Mouse (Mus musculus) intestine, embryonic 16.5 days (tissue): ENCODE results near the gene Rab3a. TPM values are rescaled to one million over a fixed set of nuclear protein-coding genes. Genes with fewer than 3 reads are reported as not detected.

ENCODE experiments used
- ATAC-seq: fragments of 200-750 bp; cut with Nextera tagmentation; 2 replicates; pipeline ENCODE4 v1.8.0; 2017; ENCODE audit warnings: moderate TSS enrichment, moderate library complexity
- H3K27ac ChIP-seq: fragments of 300-500 bp; sonication (generic); 2 replicates; pipeline ENCODE4 v1.5.1; 2014; ENCODE audit warnings: mild to moderate bottlenecking, low read length
- H3K27me3 ChIP-seq: fragments of 300-500 bp; sonication (generic); replicated peaks from 2 replicates; pipeline ENCODE4 v1.6.1; 2014; ENCODE audit warnings: low read length, control low read depth, mixed read lengths; ENCODE audit not compliant: control insufficient read depth, insufficient read depth
- H3K36me3 ChIP-seq: fragments of 300-500 bp; sonication (generic); 2 replicates; pipeline ENCODE4 v1.6.1; 2014; ENCODE audit warnings: low read length, control low read depth; ENCODE audit not compliant: control insufficient read depth, insufficient read depth
- H3K4me1 ChIP-seq: fragments of 300-500 bp; sonication (generic); 2 replicates; pipeline ENCODE4 v1.6.1; 2014; ENCODE audit warnings: low read length, control low read depth, mixed read lengths; ENCODE audit not compliant: control insufficient read depth, insufficient read depth
- H3K4me2 ChIP-seq: fragments of 300-500 bp; sonication (generic); 2 replicates; pipeline ENCODE4 v1.6.1; 2014; ENCODE audit warnings: low read depth, low read length, control low read depth
- H3K4me3 ChIP-seq: fragments of 300-500 bp; sonication (generic); 2 replicates; pipeline ENCODE4 v1.5.1; 2014; ENCODE audit warnings: mild to moderate bottlenecking, low read length
- H3K9ac ChIP-seq: fragments of 300-500 bp; sonication (generic); 2 replicates; pipeline ENCODE4 v1.6.1; 2014; ENCODE audit warnings: low read depth, low read length
- H3K9me3 ChIP-seq: fragments of 300-500 bp; sonication (generic); 2 replicates; pipeline ENCODE4 v1.6.1; 2016; ENCODE audit warnings: low read length, control low read depth; ENCODE audit not compliant: control insufficient read depth
- WGBS: fragments of 180-500 bp; shearing (Covaris S2); extraction: QIAGEN DNeasy Blood & Tissue Kit; methylation state at CpG from one replicate; pipeline ENCODE4 v1.1.7; 2014; 5-methylcytosine and 5-hydroxymethylcytosine counted together
- polyA plus RNA-seq: library from polyadenylated mRNA; unstranded; fragments of >200 nt; fragmentation: Nextera tagmentation; extraction: Ambion mirVana; gene quantifications from 2 replicates; pipeline ENCODE4 v1.2.1, GENCODE M21; 2015

Rab3a gene
- polyA plus RNA-seq, 1 experiment from 2014 or later, result 25.6 TPM

DNA sequence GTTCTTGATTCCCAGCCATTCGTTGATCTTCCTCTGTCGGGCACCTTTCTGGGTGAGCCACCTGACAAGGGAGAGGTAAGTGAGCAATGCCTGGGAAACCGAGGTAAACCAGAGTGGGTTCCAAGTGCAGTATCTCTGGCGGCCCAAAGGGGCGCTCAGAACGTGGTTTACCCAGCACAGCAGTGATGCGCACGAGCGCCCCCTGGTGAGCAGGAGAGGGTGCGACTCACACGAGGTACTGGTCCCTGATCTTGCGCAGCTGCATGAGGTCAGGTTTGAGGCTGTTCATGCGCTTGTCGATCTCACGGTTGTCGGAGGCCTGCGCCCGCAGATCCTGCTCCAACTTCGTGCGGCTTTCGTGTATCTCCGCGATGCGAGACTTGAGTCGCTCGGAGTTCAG, 14.9 kb downstream of the Rab3a start:
- H3K4me2 ChIP-seq, result no peak overlapping the region
- 7% methylated on average over 26 of the region's 26 CpGs for WGBS
- peaks cover 29% of the 10 kb centered on the region for H3K36me3 ChIP-seq
- no peak overlapping the region for H3K9ac ChIP-seq
- no peaks in the 10 kb centered on the region for H3K27me3 ChIP-seq
- no peaks in the 10 kb centered on the region for H3K9me3 ChIP-seq
- no peak overlapping the region for H3K27ac ChIP-seq
- peak; percentile 40 for ATAC-seq
- H3K4me1 ChIP-seq, result peaks cover 32% of the 10 kb centered on the region
- no peak overlapping the region for H3K4me3 ChIP-seq

DNA sequence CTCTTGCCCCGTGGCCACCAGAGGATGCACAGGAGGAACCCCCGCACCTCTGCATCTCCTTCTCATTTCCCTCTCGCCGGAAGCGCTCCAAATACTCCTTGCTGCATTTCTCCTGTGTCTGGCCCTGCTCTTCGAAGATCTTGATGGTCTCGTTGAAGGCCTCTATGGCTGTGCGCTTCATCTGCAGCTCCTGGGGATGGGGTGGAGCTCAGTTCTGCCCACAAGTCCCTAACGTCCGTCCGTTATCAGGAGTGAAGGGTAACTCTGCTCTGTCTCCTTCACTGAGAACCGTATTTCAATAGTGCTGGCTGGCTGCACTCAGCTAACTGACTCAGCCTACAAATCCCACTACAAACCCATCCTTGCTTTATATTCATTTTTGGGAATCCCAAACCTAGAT, 15.4 kb downstream of the Rab3a start:
- no peaks in the 10 kb centered on the region for H3K27me3 ChIP-seq
- no peak overlapping the region for H3K27ac ChIP-seq
- no peak for ATAC-seq
- no peaks in the 10 kb centered on the region for H3K9me3 ChIP-seq
- 76% methylated on average over 12 of the region's 12 CpGs for WGBS
- no peak overlapping the region for H3K9ac ChIP-seq
- no peak overlapping the region for H3K4me2 ChIP-seq
- peaks cover 36% of the 10 kb centered on the region for H3K4me1 ChIP-seq
- peaks cover 29% of the 10 kb centered on the region for H3K36me3 ChIP-seq
- H3K4me3 ChIP-seq, result no peak overlapping the region

DNA sequence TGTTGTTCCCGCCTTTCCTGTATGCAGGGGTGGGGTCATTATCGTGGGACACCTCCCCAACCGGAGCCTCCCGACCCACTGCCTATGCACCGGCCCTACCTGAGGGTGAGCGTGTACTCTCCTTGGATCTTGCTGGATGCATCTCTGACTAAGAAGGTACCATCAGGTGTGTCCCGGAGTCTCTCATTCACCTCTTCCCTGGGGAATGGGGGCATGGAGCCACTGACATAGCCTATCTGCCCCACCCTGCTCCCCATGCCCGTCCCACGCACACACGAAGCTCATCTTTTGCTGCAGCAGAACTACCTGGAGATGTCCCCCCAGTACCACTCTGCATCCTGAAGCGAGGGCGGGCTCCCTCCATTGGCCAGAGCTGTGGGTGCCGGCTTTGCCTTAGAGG, 16.3 kb downstream of the Rab3a start:
- WGBS, result 95% methylated on average over 13 of the region's 13 CpGs

GRCm38 (mm10) chr8:70771217-70771616, 16.7 kb downstream of the Rab3a start:
- H3K27ac ChIP-seq, result no peak overlapping the region
- H3K4me2 ChIP-seq, result no peak overlapping the region
- H3K9me3 ChIP-seq, result no peaks in the 10 kb centered on the region
- H3K36me3 ChIP-seq, result peaks cover 29% of the 10 kb centered on the region
- no peak overlapping the region for H3K4me3 ChIP-seq
- H3K9ac ChIP-seq, result no peak overlapping the region
- ATAC-seq, result no peak
- H3K27me3 ChIP-seq, result no peaks in the 10 kb centered on the region
- 93% methylated on average over 7 of the region's 7 CpGs for WGBS
- peaks cover 45% of the 10 kb centered on the region for H3K4me1 ChIP-seq

More for the DNA sequence above, 16.3 kb downstream of the Rab3a start:
- H3K9me3 ChIP-seq, result no peaks in the 10 kb centered on the region
- no peak overlapping the region for H3K4me2 ChIP-seq
- no peak overlapping the region for H3K27ac ChIP-seq
- no peak for ATAC-seq
- peaks cover 29% of the 10 kb centered on the region for H3K36me3 ChIP-seq
- no peak overlapping the region for H3K4me3 ChIP-seq
- H3K4me1 ChIP-seq, result peaks cover 43% of the 10 kb centered on the region
- H3K9ac ChIP-seq, result no peak overlapping the region
- H3K27me3 ChIP-seq, result no peaks in the 10 kb centered on the region

DNA sequence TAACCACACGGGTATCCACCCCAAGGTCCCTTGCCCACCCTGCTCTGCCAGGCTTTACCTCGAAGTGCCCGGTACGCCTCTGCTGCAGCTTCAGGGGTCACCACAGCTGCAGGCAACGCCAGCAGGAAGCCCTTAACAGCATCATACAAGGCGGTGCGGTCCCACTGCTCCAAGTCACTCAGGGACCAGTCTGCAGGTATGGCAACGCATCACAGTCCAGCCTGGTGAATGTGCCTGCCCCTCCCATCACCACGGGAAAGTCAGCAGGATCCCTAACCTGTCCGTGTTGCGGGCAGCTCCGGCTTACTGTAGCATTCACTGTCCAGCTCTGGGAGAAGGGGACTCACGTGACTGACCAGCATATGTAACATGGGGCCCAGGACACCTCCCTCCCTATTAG, 17.6 kb downstream of the Rab3a start:
- Histone ChIP-seq H3K27me3 (no peaks in the 10 kb centered on the region), H3K4me3 (no peak overlapping the region), H3K4me2 (no peak overlapping the region), H3K27ac (no peak overlapping the region), H3K9ac (no peak overlapping the region), H3K4me1 (peaks cover 41% of the 10 kb centered on the region), H3K9me3 (no peaks in the 10 kb centered on the region), H3K36me3 (peaks cover 29% of the 10 kb centered on the region)
- 95% methylated on average over 13 of the region's 13 CpGs for WGBS
- no peak for ATAC-seq

GRCm38 (mm10) chr8:70772890-70773289, 18.4 kb downstream of the Rab3a start:
- peak overlapping the region; percentile 22; the same call in 1 of the 2 replicates for H3K4me2 ChIP-seq
- no peak for ATAC-seq
- no peak overlapping the region for H3K4me3 ChIP-seq
- H3K9me3 ChIP-seq, result no peaks in the 10 kb centered on the region
- no peaks in the 10 kb centered on the region for H3K27me3 ChIP-seq
- WGBS, result 66% methylated on average over 9 of the region's 9 CpGs
- peak overlapping the region; percentile 79 for H3K27ac ChIP-seq
- peak overlapping the region; percentile 99; the same call in 1 of the 2 replicates for H3K9ac ChIP-seq
- peaks cover 45% of the 10 kb centered on the region for H3K4me1 ChIP-seq
- H3K36me3 ChIP-seq, result peaks cover 28% of the 10 kb centered on the region

DNA sequence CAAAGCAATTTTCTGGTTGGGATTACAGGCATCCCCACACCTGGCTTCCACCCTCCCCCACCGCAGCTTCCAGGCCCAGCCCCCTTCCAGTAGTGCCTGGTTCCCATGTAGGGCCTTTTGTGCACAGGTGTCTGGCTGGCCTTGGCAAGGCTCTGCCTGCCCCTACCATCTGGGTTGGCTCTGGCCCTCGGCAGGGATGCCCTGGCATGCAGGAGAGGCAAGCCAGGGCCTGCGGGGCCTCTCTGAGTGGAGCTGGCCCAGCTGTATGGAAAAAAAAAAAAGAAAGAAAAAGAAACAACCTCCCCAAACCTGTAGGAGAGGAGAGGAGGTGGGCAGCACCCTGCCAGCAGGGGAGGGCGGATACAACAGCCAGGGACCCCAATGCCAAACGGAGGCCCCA, 18.9 kb downstream of the Rab3a start:
- Histone ChIP-seq H3K4me1 (peaks cover 50% of the 10 kb centered on the region), H3K27me3 (no peaks in the 10 kb centered on the region), H3K36me3 (peaks cover 24% of the 10 kb centered on the region), H3K9ac (peak overlapping the region; percentile 99), H3K27ac (peak overlapping the region; percentile 79), H3K4me2 (peak overlapping the region; percentile 43), H3K9me3 (no peaks in the 10 kb centered on the region), H3K4me3 (peak overlapping the region; percentile 21)
- 78% methylated on average over 5 of the region's 5 CpGs for WGBS
- no peak for ATAC-seq

- Histone ChIP-seq H3K4me3 (peak overlapping the region; percentile 21), H3K4me1 (peaks cover 50% of the 10 kb centered on the region), H3K4me2 (peak overlapping the region; percentile 43), H3K27ac (peak overlapping the region; percentile 79), H3K9me3 (no peaks in the 10 kb centered on the region), H3K9ac (peak overlapping the region; percentile 99), H3K27me3 (no peaks in the 10 kb centered on the region), H3K36me3 (peaks cover 21% of the 10 kb centered on the region)
- ATAC-seq, result peak; percentile 30
- WGBS, result 29% methylated on average over 9 of the region's 9 CpGs
Measured at GRCm38 (mm10) chr8:70773833-70774232, 19.4 kb downstream of the Rab3a start.

DNA sequence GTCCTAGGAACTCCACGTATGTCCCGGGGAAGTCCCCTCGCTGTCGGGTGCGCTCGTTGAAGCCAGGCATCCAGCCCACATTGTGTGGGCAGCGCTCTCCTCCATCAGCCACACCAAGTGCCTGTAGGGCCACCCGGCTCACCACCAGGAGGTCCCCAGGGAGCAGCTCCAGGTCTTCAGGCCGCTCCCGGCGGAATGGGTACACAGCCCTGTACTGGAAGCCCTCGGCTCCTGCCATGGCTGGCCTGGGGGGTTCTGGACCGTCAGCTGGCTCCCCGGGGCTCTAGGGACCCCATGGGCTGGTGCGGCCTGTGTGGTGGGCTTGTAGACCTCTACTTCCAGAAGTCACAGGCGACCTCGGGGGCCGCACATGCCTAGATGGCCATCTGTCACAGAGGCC, 20.3 kb downstream of the Rab3a start:
- peaks cover 50% of the 10 kb centered on the region for H3K4me1 ChIP-seq
- H3K27me3 ChIP-seq, result no peaks in the 10 kb centered on the region
- 90% methylated on average over 18 of the region's 18 CpGs for WGBS
- no peak overlapping the region for H3K4me2 ChIP-seq
- peak overlapping the region; percentile 99 for H3K9ac ChIP-seq
- H3K36me3 ChIP-seq, result peaks cover 26% of the 10 kb centered on the region
- no peak overlapping the region for H3K4me3 ChIP-seq
- no peak for ATAC-seq
- no peaks in the 10 kb centered on the region for H3K9me3 ChIP-seq
- peak overlapping the region; percentile 79 for H3K27ac ChIP-seq

- Histone ChIP-seq H3K9ac (peak overlapping the region; percentile 99), H3K27ac (no peak overlapping the region), H3K9me3 (no peaks in the 10 kb centered on the region), H3K27me3 (no peaks in the 10 kb centered on the region), H3K4me3 (peak overlapping the region; percentile 76), H3K4me2 (peak overlapping the region; percentile 95), H3K36me3 (peaks cover 24% of the 10 kb centered on the region), H3K4me1 (peaks cover 50% of the 10 kb centered on the region)
- WGBS, result 83% methylated on average over 5 of the region's 5 CpGs
- no peak for ATAC-seq
Measured at GRCm38 (mm10) chr8:70775227-70775626, 20.7 kb downstream of the Rab3a start.
